Mouse (Mus musculus) urinary bladder, adult 2 months (tissue): Measurements from ENCODE around the gene Kcna6. TPM values are rescaled to one million over a fixed set of nuclear protein-coding genes. Genes with fewer than 3 reads are reported as not detected.

ENCODE experiments used
- DNase-seq: peaks from one replicate; pipeline ENCODE4 v3.0.0; 2022; ENCODE audit warnings: low spot score
- polyA plus RNA-seq: library from polyadenylated mRNA; depleted of rRNA; stranded (reverse); fragments of >200 nt; gene quantifications from 2 replicates; pipeline ENCODE4 v1.2.3, GENCODE M21; 2012; rRNA removed

The Kcna6 gene
- polyA plus RNA-seq = 4.2 and 4.8 TPM in 2 replicates

GRCm38 (mm10) chr6:126740211-126741142 lies at the start of gene Kcna6:
Gene Kcna6, minus strand, starts transcription at chr6:126740674.
- DNase-seq = no peak

GRCm38 (mm10) chr6:126788863-126789262 lies 48.4 kb upstream of the Kcna6 start:
- DNase-seq = no peak

- DNase-seq = no peak
Observed at GRCm38 (mm10) chr6:126784206-126784605, 43.7 kb upstream of the Kcna6 start.

- no peak for DNase-seq
Observed at GRCm38 (mm10) chr6:126783651-126784066, 43.2 kb upstream of the Kcna6 start.

- DNase-seq = no peak
Observed at GRCm38 (mm10) chr6:126783056-126783455, 42.6 kb upstream of the Kcna6 start.

GRCm38 (mm10) chr6:126777889-126778288 lies 37.4 kb upstream of the Kcna6 start:
- DNase-seq = no peak

- DNase-seq = no peak
Observed at GRCm38 (mm10) chr6:126773873-126774272, 33.4 kb upstream of the Kcna6 start.

- DNase-seq = no peak
Observed at GRCm38 (mm10) chr6:126772326-126772725, 31.9 kb upstream of the Kcna6 start.

GRCm38 (mm10) chr6:126770146-126770731 lies 29.8 kb upstream of the Kcna6 start:
- DNase-seq = no peak

GRCm38 (mm10) chr6:126768957-126769665 lies 28.6 kb upstream of the Kcna6 start:
- no peak for DNase-seq

- no peak for DNase-seq
Observed at GRCm38 (mm10) chr6:126767610-126768532, 27.4 kb upstream of the Kcna6 start.

GRCm38 (mm10) chr6:126766552-126766951 lies 26.1 kb upstream of the Kcna6 start:
- no peak for DNase-seq

GRCm38 (mm10) chr6:126764563-126765091 lies 24.2 kb upstream of the Kcna6 start:
- DNase-seq = no peak

GRCm38 (mm10) chr6:126761362-126761761 lies 20.9 kb upstream of the Kcna6 start:
- DNase-seq = no peak

- DNase-seq = no peak
Observed at GRCm38 (mm10) chr6:126755729-126756411, 15.4 kb upstream of the Kcna6 start.

- no peak for DNase-seq
Observed at GRCm38 (mm10) chr6:126752520-126752919, 12.0 kb upstream of the Kcna6 start.

- DNase-seq = no peak
Observed at GRCm38 (mm10) chr6:126745888-126746287, 5.4 kb upstream of the Kcna6 start.

- no peak for DNase-seq
Observed at GRCm38 (mm10) chr6:126742610-126743009, 2.1 kb upstream of the Kcna6 start.

GRCm38 (mm10) chr6:126739326-126740210 lies 906 bp downstream of the Kcna6 start:
- no peak for DNase-seq
